Mouse (Mus musculus): ENCODE results near the gene Cd38. TPM values are rescaled to one million over a fixed set of nuclear protein-coding genes. Genes with fewer than 3 reads are reported as not detected.
"Not testable (repeated sequence)": the region's sequence is repeated elsewhere in the genome, so short reads cannot be mapped to it uniquely, and the experiment has no call there.

Gene Cd38
- total RNA-seq, 2 experiments from 2014 or later: 13.2 to 14.4 TPM

DNA sequence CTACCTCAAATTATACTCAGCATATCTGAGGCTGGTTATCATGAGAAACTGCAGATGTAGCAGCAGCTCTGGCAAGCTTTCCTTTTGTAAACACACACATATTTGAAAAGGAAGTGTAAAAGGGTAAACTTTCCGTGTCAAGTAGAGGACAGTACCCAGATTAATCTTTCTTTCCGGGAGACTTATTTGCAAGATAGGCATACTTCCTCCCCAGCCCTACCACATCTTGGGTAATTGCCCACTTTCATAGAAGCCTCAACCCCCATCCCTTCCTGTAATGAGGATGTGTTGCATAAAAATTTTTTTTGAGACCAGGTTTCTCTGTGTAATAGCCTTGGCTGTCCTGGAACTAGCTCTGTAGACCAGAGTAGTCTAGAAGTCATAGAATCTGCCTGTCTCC is 12.6 kb upstream of the Cd38 start:
- DNase-seq (ENCODE audit: low spot score in 2 of 2): no peak

DNA sequence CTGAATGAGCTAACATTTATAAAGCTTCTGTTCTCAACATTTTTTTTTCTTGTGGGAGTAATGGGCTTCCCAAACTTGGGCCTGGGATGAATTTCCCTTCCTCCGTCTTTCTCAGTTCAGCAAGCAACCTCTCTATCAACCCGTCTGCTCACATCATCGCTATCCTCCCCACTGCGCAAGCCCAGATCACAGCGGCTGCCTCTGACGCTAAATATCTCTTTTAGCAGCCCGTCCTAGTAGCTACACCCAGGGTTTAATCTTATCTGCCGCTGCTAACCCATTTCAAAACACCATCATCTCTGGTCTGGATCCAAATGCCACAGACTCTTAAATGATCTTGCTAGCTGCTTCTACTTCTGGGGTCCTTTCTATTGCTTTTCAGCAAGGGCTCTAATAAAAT is 8.7 kb upstream of the Cd38 start:
- no peak for DNase-seq (ENCODE audit: low spot score in 2 of 2)

DNA sequence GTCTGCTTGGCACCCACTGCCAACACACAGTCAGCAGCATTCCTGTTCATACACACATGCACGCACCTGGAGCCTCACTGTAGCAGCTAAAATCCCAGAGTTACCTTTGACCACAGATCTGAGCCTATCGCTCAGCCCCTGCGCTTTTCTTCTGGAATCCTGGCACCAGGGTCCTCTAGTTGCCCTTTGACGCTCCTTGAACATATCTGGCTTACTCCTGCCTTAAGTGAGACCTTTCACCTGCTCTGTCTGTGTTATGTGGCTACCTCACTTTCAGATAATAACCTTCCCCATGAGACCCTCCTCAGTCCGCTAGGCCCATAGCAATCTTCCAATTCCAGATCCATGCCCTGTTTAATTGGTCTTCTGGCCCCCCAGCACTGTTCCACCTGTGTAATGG is 8.3 kb upstream of the Cd38 start:
- DNase-seq (ENCODE audit: low spot score in 2 of 2): no peak

DNA sequence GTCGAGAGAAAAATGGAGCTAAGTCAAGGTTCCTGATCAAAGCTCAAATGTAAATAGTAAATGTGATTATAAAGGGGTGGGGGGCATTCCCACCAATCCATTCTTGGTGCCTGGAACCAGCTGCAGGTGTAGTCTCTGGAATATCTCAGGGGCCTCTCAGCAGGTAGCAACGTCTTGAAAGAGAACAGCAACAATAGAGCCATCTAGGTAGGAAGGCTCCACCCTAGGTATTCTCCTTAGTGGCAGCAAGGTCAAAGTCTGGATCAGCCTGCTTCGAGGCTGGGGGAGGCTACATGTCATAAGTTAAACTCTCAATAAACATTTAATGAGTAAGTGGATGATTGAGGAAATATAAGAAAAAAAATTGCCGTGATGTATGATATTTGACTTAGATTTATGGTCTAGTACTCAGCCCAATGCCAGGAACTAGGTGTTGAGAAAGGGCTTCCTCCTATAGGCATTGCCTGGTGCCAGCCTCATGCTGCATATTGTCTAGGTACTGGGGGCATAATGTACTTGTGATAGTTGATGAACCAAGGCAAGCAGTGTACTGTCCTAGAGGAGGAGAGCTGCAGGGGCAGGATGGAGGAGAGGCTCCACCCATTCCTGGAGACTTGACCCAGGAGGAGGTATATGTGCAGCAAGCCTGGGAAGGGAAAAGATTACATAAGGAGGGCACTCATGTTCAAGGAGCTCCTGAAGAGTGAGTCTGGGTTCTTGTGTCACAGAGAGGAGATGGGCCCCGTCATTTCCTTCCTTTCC is 7.5 kb upstream of the Cd38 start:
- no peak for DNase-seq (ENCODE audit: low spot score in 2 of 2)

DNA sequence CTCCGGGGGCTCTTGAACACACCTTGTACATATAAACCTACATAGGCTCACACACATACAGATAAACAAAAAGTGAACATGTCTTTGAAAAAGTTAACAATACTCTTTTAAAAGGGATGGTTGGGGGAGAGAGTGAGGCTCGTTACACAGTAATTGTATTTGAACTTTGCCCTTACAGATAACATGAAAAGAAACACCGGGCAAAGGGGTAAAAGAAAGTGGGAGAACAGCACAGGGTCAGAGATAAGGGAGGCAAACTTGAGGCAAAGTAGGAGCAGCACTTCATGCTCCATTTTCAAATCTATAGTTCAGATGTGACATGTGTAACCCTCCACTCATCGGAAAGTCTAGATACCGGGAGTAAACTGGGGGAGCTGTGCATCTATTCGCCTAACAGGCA is 4.7 kb upstream of the Cd38 start:
- DNase-seq (ENCODE audit: low spot score in 2 of 2): no peak

DNA sequence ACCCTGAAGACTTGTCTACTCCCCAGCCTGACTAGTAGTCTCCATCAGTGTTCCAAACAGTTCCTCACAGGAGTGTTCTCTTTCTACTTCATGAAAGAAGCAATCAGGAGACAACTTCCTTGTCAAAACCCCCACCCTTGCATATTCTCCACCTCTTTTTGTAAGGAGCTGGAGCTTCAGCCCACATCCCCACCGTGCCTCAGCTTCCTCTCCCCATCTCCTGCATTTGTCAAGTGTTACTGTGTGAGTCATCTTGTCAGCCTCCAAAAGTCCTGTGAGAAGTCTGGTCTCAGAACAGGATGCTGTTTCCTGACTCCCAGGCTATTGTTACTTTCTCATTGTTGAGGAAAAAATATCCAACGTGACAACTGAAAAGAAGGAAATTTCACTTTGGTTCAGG is 3.0 kb upstream of the Cd38 start:
- no peak for DNase-seq (ENCODE audit: low spot score in 2 of 2)

DNA sequence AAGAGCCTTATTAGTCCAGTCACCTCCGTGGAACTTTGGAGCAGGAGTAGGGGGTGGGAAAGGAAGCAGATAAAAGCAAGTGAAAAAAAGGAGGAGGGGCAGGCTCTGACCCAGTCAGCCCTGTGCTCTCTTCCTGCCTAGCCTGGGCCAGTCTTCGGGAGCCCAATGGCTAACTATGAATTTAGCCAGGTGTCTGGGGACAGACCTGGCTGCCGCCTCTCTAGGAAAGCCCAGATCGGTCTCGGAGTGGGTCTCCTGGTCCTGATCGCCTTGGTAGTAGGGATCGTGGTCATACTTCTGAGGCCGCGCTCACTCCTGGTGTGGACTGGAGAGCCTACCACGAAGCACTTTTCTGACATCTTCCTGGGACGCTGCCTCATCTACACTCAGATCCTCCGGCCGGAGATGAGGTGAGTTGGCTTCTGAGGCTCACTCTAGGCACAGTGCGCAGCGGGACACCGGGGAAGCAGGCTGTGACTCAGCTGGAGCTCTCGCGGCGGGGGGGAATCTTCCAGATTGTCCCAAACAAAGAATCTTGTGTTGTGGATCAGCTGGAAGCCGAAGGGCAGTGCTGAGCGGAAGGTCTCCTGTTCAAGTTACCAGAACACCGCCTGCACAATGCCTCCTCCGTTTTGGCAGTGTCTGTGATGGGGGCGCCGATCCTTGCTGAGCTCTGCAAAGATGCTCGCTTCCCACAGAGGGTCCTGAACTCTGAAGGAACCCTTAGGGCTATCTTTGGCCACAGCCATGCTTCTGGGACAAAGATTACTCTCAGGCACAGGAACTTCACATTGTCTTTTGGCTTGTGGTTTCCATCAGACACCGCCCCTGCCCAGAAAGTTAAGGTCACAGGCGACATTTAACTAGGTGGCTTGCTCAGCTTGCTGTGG is 603 bp downstream of the Cd38 start:
- DNase-seq (ENCODE audit: low spot score in 2 of 2): peak in 1 of 2 experiments; percentile 12

DNA sequence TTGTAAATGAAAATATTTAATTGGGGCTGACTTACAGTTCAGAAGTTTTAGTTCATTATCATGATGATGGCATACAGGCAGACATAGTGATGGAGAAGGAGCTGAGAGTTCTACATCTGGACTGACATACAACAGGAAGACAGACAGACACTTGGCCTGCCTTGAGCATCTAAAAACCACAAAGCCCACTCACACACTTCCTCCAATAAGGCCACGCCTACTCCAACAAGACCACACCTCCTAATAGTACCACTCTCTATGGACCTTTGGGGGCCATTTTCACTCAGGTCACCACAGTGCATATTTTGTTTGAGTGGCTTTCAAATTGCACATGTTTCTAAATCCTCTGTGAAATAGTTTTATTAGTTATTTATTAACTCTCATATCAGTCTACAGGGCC is 3.5 kb downstream of the Cd38 start:
- DNase-seq (ENCODE audit: low spot score in 2 of 2): no peak

DNA sequence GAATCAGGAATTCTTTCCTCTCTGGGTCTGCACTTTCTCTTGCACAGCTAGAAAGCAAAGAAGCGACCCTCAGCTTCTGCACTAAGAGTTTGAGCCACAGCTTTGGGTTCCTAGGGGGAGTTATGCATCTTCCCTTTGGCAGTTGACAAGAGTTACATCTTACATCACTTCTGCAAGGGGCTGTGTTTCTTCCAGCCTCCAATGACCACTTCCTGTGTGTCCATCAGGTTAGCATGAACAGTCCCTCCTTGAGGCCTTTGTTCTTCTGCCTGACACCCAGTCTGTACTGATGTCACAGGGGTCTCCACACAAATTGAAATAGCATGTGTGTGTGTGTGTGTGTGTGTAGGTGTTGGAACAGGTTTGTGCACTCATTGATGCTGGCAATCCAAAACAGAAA is 4.3 kb downstream of the Cd38 start:
- no peak for DNase-seq (ENCODE audit: low spot score in 2 of 2)

DNA sequence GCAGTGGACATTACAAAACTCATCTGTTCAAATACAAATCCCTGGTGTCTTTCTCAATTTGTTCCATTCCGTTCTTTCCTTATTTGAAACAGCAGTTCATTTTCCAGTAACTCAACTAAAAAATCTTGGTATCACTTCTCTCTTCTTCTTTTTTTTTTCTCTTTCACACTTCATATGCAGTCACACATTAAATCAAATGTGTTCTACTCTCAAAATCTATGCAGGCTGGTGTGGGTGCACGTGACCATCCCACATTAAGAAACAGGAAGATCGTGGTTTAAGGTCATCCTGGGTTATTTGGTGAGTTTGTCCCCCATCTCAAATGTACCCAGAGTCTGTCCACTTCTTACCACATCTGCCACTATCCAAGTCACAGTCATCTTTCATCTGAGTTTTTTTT is 13.7 kb downstream of the Cd38 start:
- DNase-seq (ENCODE audit: low spot score in 2 of 2): no peak

DNA sequence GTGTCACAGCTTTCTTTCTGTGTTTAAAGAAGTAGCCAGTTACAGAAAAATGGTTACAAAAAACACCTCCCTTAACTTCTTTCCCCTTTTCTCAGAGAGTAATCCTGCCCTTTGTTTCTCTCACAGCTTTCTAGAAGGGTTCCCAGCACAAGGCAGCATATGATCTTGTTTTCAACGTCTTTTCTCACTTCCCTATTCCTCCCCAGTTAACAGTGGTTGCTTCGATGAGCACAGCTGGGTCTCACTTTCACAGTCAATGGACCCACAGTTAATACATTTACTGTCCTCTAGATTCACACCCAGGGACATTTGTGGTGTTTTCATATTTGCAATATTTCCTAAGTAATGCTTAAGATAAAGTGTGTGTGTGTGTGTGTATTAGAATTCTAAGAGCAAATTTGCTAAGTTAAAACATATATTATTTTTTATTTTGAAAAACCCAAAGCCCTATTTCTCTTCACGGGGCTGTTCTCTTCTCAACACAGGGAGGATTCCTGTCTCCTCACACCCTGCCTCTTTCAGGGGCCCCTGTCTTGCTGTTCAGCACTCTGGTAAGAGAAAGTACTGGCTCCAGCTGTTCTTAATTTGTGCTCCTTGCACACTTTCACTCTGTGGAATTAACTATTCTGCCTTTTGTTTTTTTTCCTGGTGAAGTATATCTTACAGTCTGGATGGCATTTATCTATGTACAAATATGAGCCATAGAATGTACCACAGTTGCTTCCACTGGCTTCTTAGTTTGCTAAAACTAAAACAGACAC is 16.9 kb downstream of the Cd38 start:
- no peak for DNase-seq (ENCODE audit: low spot score in 2 of 2)

DNA sequence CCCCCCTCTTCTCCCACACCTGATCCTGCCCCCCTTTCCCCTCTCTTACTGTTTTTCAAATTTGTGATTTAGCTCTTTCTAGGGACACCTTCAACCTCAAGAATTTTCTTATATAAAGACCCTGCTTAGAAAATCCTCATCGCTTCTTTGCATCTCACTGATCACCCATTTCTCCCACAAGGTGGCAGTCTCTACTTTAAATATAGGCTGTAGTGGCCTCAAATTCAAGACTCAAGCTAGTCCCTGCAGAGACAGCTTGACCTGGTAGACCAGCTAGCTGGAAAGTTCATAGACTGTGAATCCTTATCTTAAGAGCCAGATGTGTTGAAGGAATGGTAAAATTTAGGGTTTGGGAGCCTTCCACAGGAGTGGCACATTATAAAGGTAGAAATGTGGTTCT is 24.0 kb downstream of the Cd38 start:
- peak; percentile 16 to 62 for DNase-seq (ENCODE audit: low spot score in 2 of 2)

DNA sequence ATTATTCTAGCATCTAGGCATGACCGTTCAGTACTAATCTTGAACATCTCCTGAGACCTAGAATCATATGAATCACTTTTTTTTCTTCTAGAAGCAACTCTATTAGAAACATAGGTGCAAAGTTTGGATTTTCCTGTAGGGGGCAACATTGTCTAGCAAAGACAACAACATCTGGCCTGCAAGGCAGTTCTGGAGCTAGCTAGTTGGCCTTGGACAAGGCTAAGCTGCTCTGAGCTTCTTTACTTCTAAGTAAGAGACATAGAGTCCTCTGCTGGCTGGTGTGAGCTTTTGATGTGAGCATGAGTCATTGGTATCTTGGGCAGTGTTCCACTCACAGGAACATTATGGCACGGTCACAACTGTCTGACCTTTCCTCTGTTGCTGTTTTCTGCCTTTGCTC is 25.8 kb downstream of the Cd38 start:
- peak in 1 of 2 experiments; percentile 36 for DNase-seq (ENCODE audit: low spot score in 2 of 2)

DNA sequence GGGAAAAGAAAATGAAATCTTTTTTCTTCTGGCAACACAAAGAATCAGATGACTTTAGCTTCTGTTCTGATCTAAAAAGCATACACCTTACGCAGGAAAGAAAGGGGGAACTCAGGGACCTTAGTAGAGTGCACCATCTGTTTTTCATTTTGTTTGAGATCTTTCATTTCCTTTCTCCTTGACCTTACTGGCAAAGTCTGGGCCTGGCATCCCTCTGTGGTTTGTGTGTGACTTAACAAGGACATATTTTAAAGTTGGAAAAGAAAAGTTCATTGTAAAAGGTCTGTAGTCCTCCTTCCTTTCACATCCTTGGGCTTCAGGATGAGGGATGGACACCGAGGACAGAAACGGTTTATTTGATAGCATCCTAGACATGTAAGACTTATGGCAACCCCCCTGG is 27.6 kb downstream of the Cd38 start:
- DNase-seq (ENCODE audit: low spot score in 2 of 2): no peak

DNA sequence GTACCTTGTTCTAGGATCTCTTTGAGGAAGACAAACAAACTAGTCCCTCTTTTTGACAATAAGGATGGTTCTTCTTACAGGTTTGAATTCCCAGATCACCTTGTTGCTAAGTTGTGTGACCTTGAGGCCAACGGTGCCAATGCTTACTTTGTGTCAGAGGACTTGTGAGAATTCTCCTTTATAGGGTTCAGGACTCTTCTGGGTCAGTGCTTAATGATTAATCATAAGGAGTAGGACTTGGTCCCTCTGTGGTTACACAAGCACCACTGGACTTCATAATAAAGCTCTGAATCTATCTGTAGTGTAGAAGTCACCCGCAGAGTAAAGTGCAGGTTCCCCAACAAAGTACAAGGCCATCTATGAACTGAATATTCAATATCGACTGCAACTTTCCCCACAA is 36.3 kb downstream of the Cd38 start:
- no peak for DNase-seq (ENCODE audit: low spot score in 2 of 2)

DNA sequence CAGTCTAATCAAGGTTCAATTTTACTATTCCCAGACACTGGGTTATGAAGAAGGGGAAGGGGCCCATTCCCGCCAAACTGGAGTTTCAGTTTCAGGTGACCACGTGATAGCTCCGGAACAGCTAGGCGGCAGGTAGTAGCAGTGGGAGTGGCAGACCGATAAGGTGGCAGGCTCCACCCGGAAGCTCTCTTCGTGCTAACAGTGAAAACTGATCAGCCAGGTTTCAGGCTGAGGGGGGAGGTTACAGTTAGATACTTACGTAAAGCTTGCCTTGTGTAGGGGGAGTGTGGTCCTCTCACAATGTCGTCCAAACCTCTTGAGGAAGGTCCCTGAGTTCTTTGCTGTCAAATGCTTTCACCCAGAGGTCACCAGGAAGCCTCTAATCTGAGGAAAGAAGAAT is 40.9 kb downstream of the Cd38 start:
- DNase-seq (ENCODE audit: low spot score in 2 of 2): no peak

DNA sequence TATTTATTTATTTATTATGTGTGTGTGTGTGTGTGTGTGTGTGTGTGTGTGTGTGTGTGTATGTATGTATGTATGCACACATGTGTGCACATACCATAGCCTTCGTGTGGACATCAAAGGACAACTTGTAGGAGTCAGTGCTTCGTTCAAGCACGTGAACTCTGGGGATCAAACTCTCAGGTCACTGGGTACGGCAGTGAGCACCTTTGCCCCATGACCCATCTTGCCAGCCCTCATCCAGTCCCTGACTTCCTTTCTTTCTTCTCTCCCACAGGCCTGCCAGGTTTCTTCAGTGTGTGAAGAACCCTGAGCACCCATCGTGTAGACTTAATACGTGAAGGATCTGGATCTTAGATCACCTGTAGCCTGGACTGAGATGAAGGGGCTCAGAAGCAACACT is 41.7 kb downstream of the Cd38 start:
- DNase-seq (ENCODE audit: low spot score in 2 of 2): no peak

DNA sequence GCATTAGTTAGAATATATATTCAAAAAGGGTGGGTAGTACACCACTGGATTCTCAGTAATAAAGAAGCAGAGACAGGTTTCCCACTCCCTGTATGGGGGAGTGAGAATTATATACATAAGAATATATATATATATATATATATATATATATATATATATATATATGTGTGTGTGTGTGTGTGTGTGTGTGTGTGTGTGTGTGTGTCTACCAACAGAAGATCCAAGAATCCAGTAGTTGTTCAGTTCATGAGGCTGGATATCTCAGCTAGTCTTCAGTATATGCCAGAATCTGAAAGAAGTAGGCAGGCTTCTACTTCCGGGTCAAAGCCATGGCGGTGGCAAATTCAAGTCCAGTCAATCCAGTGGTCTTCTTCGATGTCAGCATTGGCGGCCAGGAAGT is 44.5 kb downstream of the Cd38 start, which contains the start of gene Gm7879:
Gene Gm7879, plus strand, starts transcription at position 301 of the 400 bp plus-strand sequence.
- not testable (repeated sequence) for DNase-seq (ENCODE audit: low spot score in 2 of 2)

DNA sequence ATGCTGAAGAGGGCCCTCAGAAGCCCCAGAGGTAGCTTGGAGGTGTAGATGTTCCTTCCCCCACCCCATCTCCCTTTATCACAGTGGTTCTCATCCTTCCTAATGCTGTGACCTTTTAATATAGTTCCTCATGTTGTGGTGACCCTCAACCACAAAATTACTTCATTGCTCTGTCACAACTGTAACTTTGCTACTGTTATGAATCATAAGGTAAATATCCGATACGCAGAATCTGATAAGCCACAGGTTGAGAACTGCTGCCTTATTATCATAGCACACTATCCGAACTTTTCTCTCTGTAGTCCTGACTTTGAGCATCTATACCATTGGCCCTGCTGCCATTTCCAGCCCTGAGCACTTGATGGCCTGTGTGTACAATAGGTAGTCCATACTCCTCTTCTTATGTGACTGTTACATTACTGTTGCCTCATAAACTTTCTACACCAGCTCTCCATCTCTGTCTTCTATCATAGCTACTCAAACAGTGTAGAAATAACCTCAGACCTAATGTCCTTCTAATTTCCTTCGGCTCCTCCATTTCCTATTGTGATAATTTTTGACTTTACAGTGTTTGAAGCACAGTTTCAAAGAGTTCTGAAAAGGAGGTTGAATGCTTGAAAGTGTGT is 47.0 kb downstream of the Cd38 start:
- no peak for DNase-seq (ENCODE audit: low spot score in 2 of 2)

DNA sequence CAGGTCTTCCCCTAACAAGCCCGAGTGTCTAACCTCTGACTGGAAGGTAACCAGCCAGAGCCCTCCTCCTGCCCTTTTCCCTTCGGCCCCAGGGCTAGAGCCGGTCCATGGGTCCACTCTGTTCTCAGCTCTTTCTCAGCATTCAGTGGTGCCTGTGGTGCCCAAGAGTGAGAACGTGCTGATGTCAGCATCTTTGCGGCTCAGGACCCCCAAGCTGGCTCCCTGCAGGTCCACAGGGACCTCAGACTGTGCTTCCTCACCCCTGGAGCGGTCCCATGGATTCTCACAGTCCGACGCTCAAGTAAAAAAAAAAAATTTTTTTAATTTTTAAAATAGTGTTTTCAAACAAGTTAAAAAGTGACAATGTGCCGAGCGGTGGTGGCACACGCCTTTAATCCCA is 53.5 kb downstream of the Cd38 start:
- DNase-seq (ENCODE audit: low spot score in 2 of 2): no peak

DNA sequence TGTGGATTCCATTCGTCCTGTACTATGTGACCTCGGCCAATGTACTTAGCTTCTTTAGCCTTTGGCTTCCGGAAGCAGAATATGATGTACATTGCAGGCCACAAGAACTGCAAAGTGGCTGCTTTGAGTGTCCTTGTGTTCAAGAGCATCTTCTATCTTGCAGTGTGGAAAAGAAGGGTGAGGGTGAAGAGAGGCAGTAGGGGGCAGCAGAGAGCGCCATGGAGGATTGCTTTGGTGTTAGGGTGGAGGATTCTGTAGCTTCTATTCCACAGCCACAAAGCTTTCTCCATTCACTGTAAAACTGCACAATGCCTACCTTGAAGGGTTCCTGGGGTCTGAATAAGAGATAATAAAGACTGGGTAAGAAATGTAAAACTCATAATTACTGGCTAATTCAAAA is 55.6 kb downstream of the Cd38 start:
- peak; percentile 11 to 51 for DNase-seq (ENCODE audit: low spot score in 2 of 2)
